Mouse (Mus musculus) kidney, adult 2 months (tissue): ENCODE measurements around the gene Cby3. TPM values are rescaled to one million over a fixed set of nuclear protein-coding genes. Genes with fewer than 3 reads are reported as not detected.

ENCODE experiments used
- DNase-seq: peaks from one replicate; pipeline ENCODE4 v3.0.0; 2021
- H3K27ac ChIP-seq: fragments of 200-500 bp; 2 replicates; pipeline ENCODE4 v1.5.1; 2012; ENCODE audit warnings: low read depth, low read length, control low read depth, inconsistent platforms; ENCODE audit not compliant: insufficient read depth
- H3K27me3 ChIP-seq: fragments of 200-500 bp; replicated peaks from 2 replicates; pipeline ENCODE4 v1.6.1; 2012; ENCODE audit warnings: mild to moderate bottlenecking, moderate library complexity, low read length, inconsistent platforms; ENCODE audit not compliant: control insufficient read depth, insufficient read depth
- H3K36me3 ChIP-seq: fragments of 200-500 bp; 2 replicates; pipeline ENCODE4 v1.6.1; 2012; ENCODE audit warnings: mild to moderate bottlenecking, moderate library complexity, low read length, inconsistent platforms; ENCODE audit not compliant: control insufficient read depth, insufficient read depth
- H3K4me1 ChIP-seq: fragments of 200-500 bp; 2 replicates; pipeline ENCODE4 v1.6.1; 2011; ENCODE audit warnings: low read length; ENCODE audit not compliant: control insufficient read depth, insufficient read depth
- H3K4me3 ChIP-seq: fragments of 200-500 bp; 2 replicates; pipeline ENCODE4 v1.5.1; 2011; ENCODE audit warnings: mild to moderate bottlenecking, low read depth, low read length, control low read depth; ENCODE audit not compliant: insufficient read depth
- CTCF ChIP-seq: fragments of 200-500 bp; conservative IDR thresholded peaks from 2 replicates; pipeline ENCODE4 v1.5.1; 2011; ENCODE audit warnings: low read depth, mild to moderate bottlenecking, control low read depth, low read length, moderate library complexity, mixed read lengths; ENCODE audit not compliant: insufficient read depth, insufficient read length
- POLR2A ChIP-seq: fragments of 200-500 bp; IDR thresholded peaks from one replicate; pipeline ENCODE4 v1.6.1; 2011; ENCODE audit warnings: low read depth, low read length, control low read depth
- WGBS: fragments of 180-500 bp; shearing (Covaris S2); methylation state at CpG from one replicate; pipeline ENCODE4 v1.1.7; 2018; 5-methylcytosine and 5-hydroxymethylcytosine counted together
- polyA plus RNA-seq: library from polyadenylated mRNA; depleted of rRNA; stranded (reverse); fragments of >200 nt; gene quantifications from 2 replicates; pipeline ENCODE4 v1.2.3, GENCODE M21; 2012; rRNA removed

The Cby3 gene
- polyA plus RNA-seq, 1 experiment: 1.3 TPM

DNA sequence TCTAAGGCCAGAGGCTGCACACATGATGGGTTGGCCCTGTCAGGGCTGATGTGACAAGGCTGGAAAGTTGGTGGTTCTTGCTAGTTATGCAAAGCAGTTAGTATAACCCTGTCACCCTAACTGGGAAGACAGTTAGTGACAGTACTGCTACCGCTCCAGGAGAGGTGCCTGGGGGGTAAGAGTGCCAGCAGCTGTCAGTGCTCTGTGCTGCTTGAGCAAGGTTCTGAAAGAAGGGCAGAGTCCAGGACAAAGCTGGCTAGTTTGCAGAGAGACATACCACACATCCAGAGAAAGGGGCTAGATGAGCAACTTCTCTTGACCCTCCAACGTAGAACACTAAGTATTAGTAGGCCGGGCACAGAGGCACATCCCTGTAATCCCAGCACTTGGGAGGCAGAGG is 48.2 kb downstream of the Cby3 start:
- TF ChIP-seq CTCF (no peak), POLR2A (no peak)
- Histone ChIP-seq H3K36me3 (no peaks in the 10 kb centered on the region; the same call in 1 of the 2 replicates), H3K4me3 (no peak overlapping the region), H3K4me1 (peaks cover 5% of the 10 kb centered on the region), H3K27me3 (no peaks in the 10 kb centered on the region), H3K27ac (no peak overlapping the region)
- peak; percentile 75 for DNase-seq
- WGBS: 75% methylated on average over 3 of the region's 3 CpGs

DNA sequence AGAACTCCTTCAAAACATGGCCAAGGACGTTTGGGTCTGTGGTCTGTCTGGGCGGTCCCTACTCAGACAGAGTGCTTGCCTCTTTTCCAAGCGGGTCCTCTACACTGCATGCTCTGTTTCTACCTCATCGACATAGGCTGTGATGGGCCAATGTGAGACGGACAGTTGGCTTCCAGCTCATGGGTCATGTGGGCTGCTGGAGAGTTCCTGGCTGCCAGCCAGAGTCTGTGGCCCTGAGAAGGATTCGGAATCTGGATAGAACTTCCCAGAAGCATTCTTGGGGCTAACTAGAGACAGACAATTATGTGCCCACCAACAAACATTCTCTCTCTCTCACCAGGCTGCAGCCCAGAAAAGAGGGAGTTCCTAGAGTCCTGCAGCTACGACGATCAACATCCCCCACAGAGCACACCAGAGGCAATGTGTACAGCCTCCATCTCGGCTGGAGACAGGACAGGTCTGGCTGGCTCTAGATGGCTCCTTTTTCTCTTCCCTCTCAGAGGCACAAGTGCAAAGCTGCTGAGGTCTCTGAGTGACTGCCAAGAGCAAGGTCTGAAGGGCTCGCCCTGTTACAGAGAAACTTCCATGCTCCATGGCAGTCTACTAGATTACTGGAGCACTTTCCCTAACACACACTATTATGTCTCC is 49.2 kb downstream of the Cby3 start:
- 53% methylated on average over 10 of the region's 10 CpGs for WGBS
- peaks cover 5% of the 10 kb centered on the region for H3K4me1 ChIP-seq
- H3K36me3 ChIP-seq: no peaks in the 10 kb centered on the region; the same call in 1 of the 2 replicates

DNA sequence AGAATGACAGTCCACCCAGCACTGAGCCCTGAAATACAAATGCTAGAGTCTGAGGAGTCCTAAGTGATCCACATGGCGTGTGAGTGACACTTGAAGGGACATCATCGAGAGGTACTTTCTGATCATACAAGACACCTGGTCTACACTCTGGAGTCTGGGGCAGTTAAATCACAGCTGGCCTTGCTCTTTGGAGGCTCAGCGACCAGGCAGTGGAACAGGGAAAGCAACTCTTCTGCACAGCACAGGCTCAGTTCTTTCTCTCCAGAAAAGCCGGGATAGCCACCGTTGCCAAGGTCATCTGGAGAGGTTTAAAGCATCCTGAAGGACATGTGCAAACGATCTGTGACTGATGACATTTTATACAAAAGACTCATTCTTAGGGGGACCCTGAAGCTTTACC is 53.0 kb downstream of the Cby3 start:
- WGBS: 63% methylated on average over 6 of the region's 6 CpGs
- H3K27me3 ChIP-seq: no peaks in the 10 kb centered on the region
- TF ChIP-seq POLR2A (no peak), CTCF (no peak)
- H3K4me1 ChIP-seq: peaks cover 4% of the 10 kb centered on the region
- no peak overlapping the region for H3K27ac ChIP-seq
- H3K36me3 ChIP-seq: no peaks in the 10 kb centered on the region; the same call in 1 of the 2 replicates
- no peak overlapping the region for H3K4me3 ChIP-seq
- no peak for DNase-seq

More for the DNA sequence above, 49.2 kb downstream of the Cby3 start:
- H3K27ac ChIP-seq: no peak overlapping the region
- no peak overlapping the region for H3K4me3 ChIP-seq
- TF ChIP-seq POLR2A (no peak), CTCF (no peak)
- DNase-seq: peak; percentile 73
- H3K27me3 ChIP-seq: no peaks in the 10 kb centered on the region

Other genes starting within 250 kb of the Cby3 start
- 52.2 and 60.9 TPM in 2 replicates for gene Tbc1d9b, start 223.1 kb upstream of the Cby3 start, polyA plus RNA-seq
- gene Mrnip, start 180.0 kb upstream of the Cby3 start, polyA plus RNA-seq: 21.0 and 21.1 TPM in 2 replicates
- gene Sqstm1, start 143.6 kb upstream of the Cby3 start, polyA plus RNA-seq: 337 and 344 TPM in 2 replicates
- gene Mgat4b, start 143.6 kb upstream of the Cby3 start, polyA plus RNA-seq: 85.4 and 105 TPM in 2 replicates
- 33.8 and 46.3 TPM in 2 replicates for gene Ltc4s, start 115.8 kb upstream of the Cby3 start, polyA plus RNA-seq
- 10.9 and 12.5 TPM in 2 replicates for gene Maml1, start 62.2 kb upstream of the Cby3 start, polyA plus RNA-seq
- 84.1 and 118 TPM in 2 replicates for gene Canx, start 28.8 kb upstream of the Cby3 start, polyA plus RNA-seq
- 40.2 and 65.0 TPM in 2 replicates for gene Hnrnph1, start 22.5 kb downstream of the Cby3 start, polyA plus RNA-seq
- 27.7 and 30.4 TPM in 2 replicates for gene Rufy1, start 76.7 kb downstream of the Cby3 start, polyA plus RNA-seq
- 4.5 and 7.0 TPM in 2 replicates for gene Adamts2, start 247.6 kb downstream of the Cby3 start, polyA plus RNA-seq